Comparison of ENCODE assay signal across 15 mouse cellular contexts in the genomic region with DNA sequence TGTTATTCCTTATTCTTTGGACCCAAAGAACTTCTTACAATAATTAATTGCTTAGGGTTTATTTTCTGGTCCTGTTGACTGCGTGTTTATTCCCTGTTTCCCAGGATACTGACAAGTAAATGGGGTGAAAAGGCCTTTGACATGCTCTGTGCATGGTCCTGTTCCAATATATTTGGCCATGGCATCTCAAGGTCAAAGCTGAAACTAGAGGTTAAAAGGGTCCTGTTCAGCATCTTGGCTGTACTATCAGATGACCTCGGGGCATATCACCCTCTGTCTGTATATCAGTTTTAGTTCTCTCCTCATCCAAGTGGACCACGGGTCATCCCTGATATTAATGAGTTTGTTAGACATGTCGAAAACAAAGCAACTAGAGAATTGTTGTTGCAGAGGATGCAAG. TPM values are rescaled to one million over a fixed set of nuclear protein-coding genes. Genes with fewer than 3 reads are reported as not detected.
"Had no signal": no experiment of that assay in that cellular context is flagged by ENCODE, and none has a peak within 500 bp of the region (broad histone marks: within the 10 kb centered on the region; RNA-seq: fewer than 3 reads in every experiment).

No protein-coding gene starts in this region.

- H3K4me1 ChIP-seq: limb, embryonic 12.5 days; liver, embryonic 15.5 days; midbrain, embryonic 13.5 days; stomach, embryonic 15.5 days had no signal

- H3K9ac ChIP-seq: limb, embryonic 12.5 days; liver, embryonic 15.5 days; lung, embryonic 14.5 days; midbrain, embryonic 13.5 days; stomach, embryonic 15.5 days had no signal

- ATAC-seq: hindbrain, embryonic 16.5 days; inflammation-experienced regulatory T-cells, adult 6 months; intestine, postnatal 0 days; midbrain, embryonic 13.5 days had no signal

- H3K36me3 ChIP-seq: limb, embryonic 12.5 days; liver, embryonic 15.5 days; midbrain, embryonic 13.5 days; stomach, embryonic 15.5 days had no signal

- H3K4me2 ChIP-seq: limb, embryonic 12.5 days; liver, embryonic 15.5 days; lung, embryonic 14.5 days; midbrain, embryonic 13.5 days; stomach, embryonic 15.5 days had no signal

- H3K27me3 ChIP-seq: limb, embryonic 12.5 days; liver, embryonic 15.5 days; midbrain, embryonic 13.5 days; stomach, embryonic 15.5 days had no signal

- DNase-seq: liver; lung, embryonic 14.5 days; lung, postnatal 14 days; right cerebral cortex, postnatal 14 days; thymus, adult 2 months; thymus, postnatal 25 days had no signal

- H3K9me3 ChIP-seq: limb, embryonic 12.5 days; liver, embryonic 15.5 days; midbrain, embryonic 13.5 days; stomach, embryonic 15.5 days had no signal

- H3K4me3 ChIP-seq: layer of hippocampus, adult 2 months; limb, embryonic 12.5 days; liver, embryonic 15.5 days; midbrain, embryonic 13.5 days; stomach, embryonic 15.5 days had no signal

- H3K27ac ChIP-seq: layer of hippocampus, adult 2 months; limb, embryonic 12.5 days; liver, embryonic 15.5 days; midbrain, embryonic 13.5 days; stomach, embryonic 15.5 days had no signal

RNA-seq across cellular contexts. Expression of a gene that starts 50.2 kb away (rescaled TPM):
- total RNA-seq: megakaryocyte progenitor cell, adult 5-6 weeks had no signal
- polyA plus RNA-seq: inflammation-experienced regulatory T-cells, adult 6 months had no signal
